ENCODE assay signal across 29 mouse cellular contexts in genomic region chr12:107060514-107060913, GRCm38 (mm10).
DNase-seq lines count a peak whose midpoint lies in the region; ATAC-seq and TF ChIP-seq lines count a peak whose summit lies in the region.
"Had no signal": no experiment of that assay in that cellular context is flagged by ENCODE, and none has a peak within 500 bp of the region (broad histone marks: within the 10 kb centered on the region; RNA-seq: fewer than 3 reads in every experiment).

No protein-coding gene starts in this region.

- no peaks in the 10 kb centered on the region for H3K4me1 ChIP-seq in lung, embryonic 14.5 days (ENCODE audit: insufficient read depth)
- H3K4me1 ChIP-seq: embryonic facial prominence, embryonic 10.5 days; embryonic facial prominence, embryonic 15.5 days; forebrain, embryonic 12.5 days; heart, embryonic 12.5 days; hindbrain, embryonic 13.5 days; midbrain, embryonic 10.5 days; neural tube, embryonic 13.5 days had no signal

- no peak for DNase-seq in cerebellum, postnatal 4 days (ENCODE audit: low spot score in 2 of 2)
- peak; percentile 33 for DNase-seq in lung, embryonic 14.5 days
- DNase-seq in lung, postnatal 36 days: no peak
- peak; percentile 88 for DNase-seq in cerebellum, adult 9-10 months
- peak; percentile 73 to 79 for DNase-seq in cerebellum, postnatal 36 days
- DNase-seq in thymus, postnatal 36 days: no peak
- no peak for DNase-seq in layer of hippocampus, adult 9-10 months (ENCODE audit: low spot score)
- DNase-seq: adrenal gland, postnatal 10 days; forebrain, postnatal 0 days; gastrocnemius, postnatal 25 days; heart, adult 2 months; heart, postnatal 4 days; kidney, adult 11 months; kidney, postnatal 14 days; liver; lung, adult 2 months; lung, postnatal 14 days had no signal

- H3K27ac ChIP-seq in lung, embryonic 14.5 days (ENCODE audit: low read depth): no peak overlapping the region
- H3K27ac ChIP-seq: embryonic facial prominence, embryonic 10.5 days; embryonic facial prominence, embryonic 15.5 days; forebrain, embryonic 12.5 days; heart, adult 2 months; hindbrain, embryonic 13.5 days; liver, embryonic 14.5 days; midbrain, embryonic 10.5 days; neural tube, embryonic 13.5 days had no signal

- no peaks in the 10 kb centered on the region for H3K27me3 ChIP-seq in lung, embryonic 14.5 days (ENCODE audit: insufficient read depth, low read length)
- H3K27me3 ChIP-seq: CH12.LX; embryonic facial prominence, embryonic 15.5 days; forebrain, embryonic 12.5 days; heart, embryonic 12.5 days; hindbrain, embryonic 13.5 days; neural tube, embryonic 13.5 days had no signal

- H3K36me3 ChIP-seq in lung, embryonic 14.5 days (ENCODE audit: insufficient read depth): no peaks in the 10 kb centered on the region
- H3K36me3 ChIP-seq: embryonic facial prominence, embryonic 10.5 days; embryonic facial prominence, embryonic 15.5 days; forebrain, embryonic 12.5 days; heart, embryonic 12.5 days; hindbrain, embryonic 13.5 days; midbrain, embryonic 10.5 days; neural tube, embryonic 13.5 days had no signal

- 45% methylated on average over 3 of the region's 3 CpGs for WGBS in lung, embryonic 14.5 days

- ATAC-seq in cerebellum, adult (ENCODE audit: insufficient number of reproducible peaks, low FRiP score, low TSS enrichment): peak; percentile 83
- ATAC-seq in lung, embryonic 14.5 days (ENCODE audit: insufficient read depth): no peak
- ATAC-seq: forebrain, postnatal 0 days; inflammation-experienced regulatory T-cells, adult 6 months; midbrain, embryonic 16.5 days had no signal

- H3K9me3 ChIP-seq in lung, embryonic 14.5 days (ENCODE audit: low read depth, low read length): no peaks in the 10 kb centered on the region
- H3K9me3 ChIP-seq: embryonic facial prominence, embryonic 15.5 days had no signal

- no peak for TF ChIP-seq CTCF in lung, embryonic 14.5 days (IDR thresholded peaks at IDR 0.05; ENCODE audit: low read depth)

- H3K4me2 ChIP-seq in lung, embryonic 14.5 days: no peak overlapping the region
- H3K4me2 ChIP-seq: embryonic facial prominence, embryonic 15.5 days; forebrain, embryonic 12.5 days; heart, embryonic 12.5 days; hindbrain, embryonic 13.5 days; neural tube, embryonic 13.5 days had no signal

- no peak overlapping the region for H3K4me3 ChIP-seq in lung, embryonic 14.5 days (ENCODE audit: low read depth, low read length)
- H3K4me3 ChIP-seq: embryonic facial prominence, embryonic 10.5 days; embryonic facial prominence, embryonic 15.5 days; forebrain, embryonic 12.5 days; heart, adult 2 months; heart, embryonic 12.5 days; hindbrain, embryonic 13.5 days; midbrain, embryonic 10.5 days; neural tube, embryonic 13.5 days had no signal

- H3K9ac ChIP-seq in lung, embryonic 14.5 days: no peak overlapping the region
- H3K9ac ChIP-seq: embryonic facial prominence, embryonic 15.5 days; forebrain, embryonic 12.5 days; forebrain, postnatal 0 days; heart, embryonic 12.5 days; hindbrain, embryonic 13.5 days; liver, embryonic 14.5 days; neural tube, embryonic 13.5 days had no signal

Comparison
In these comparisons a context has a peak if more than half of its experiments do, and no peak if none do; other contexts are left out.
1. DNase-seq: peak in lung, embryonic 14.5 days (single experiment), cerebellum, adult 9-10 months (single experiment) and cerebellum, postnatal 36 days (2 of 2); none in cerebellum, postnatal 4 days (0 of 2), lung, postnatal 36 days (single experiment), thymus, postnatal 36 days (0 of 2) and layer of hippocampus, adult 9-10 months (single experiment).